Mouse (Mus musculus) lung, postnatal 36 days (tissue): ENCODE data around the gene Gm5901.

Experiments
- DNase-seq: peaks from one replicate; pipeline ENCODE4 v3.0.0; 2022; ENCODE audit warnings: mixed read lengths

The Gm5901 gene

GRCm38 (mm10) chr7:105406322-105406721 is 31.5 kb downstream of the Gm5901 start:
- no peak for DNase-seq

- peak; percentile 88 for DNase-seq
These were observed 37.2 kb downstream of the Gm5901 start for GRCm38 (mm10) chr7:105411874-105412632.

DNA sequence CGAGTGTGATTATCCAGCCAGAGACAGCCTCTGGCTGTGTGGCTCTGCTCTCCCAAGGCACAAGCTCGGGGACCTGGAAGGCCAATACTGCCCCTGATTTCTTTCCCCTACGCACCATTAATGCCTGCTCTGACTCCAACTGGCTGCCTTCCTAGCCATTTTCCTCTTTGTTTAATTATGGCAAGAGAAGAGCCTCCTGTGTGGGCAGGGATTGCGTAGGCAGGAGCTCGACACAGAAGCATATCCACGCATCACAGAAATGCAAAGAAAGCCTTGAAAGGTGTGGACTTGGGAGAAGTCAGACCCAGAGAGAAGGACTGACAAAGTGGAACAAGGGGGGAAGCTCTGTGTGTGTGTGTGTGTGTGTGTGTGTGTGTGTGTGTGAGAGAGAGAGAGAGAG is 39.5 kb downstream of the Gm5901 start:
- no peak for DNase-seq

DNA sequence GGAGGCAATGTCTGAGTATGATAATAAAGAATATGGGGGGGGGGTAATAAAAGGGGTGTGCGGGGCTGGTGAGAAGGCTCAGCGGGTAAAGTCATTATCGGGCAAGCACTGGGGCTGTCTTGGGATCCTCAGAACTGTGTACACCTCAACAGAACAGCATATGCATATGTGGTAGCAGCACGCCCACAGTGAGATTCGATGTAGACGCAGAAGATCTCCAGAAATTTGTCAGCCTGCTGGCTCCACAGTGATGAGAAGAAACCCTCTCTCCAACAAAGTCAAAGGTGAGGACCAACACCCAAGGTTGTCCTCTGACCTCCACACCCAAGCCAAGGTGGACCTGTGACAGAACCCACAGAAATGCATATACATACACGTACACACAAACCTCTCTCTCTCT is 41.7 kb downstream of the Gm5901 start:
- DNase-seq, result no peak

- DNase-seq, result no peak
These were observed 43.3 kb downstream of the Gm5901 start for GRCm38 (mm10) chr7:105418106-105418505.

- no peak for DNase-seq
These were observed 46.1 kb downstream of the Gm5901 start for GRCm38 (mm10) chr7:105420903-105421302.

GRCm38 (mm10) chr7:105424368-105424767 is 49.5 kb downstream of the Gm5901 start:
- no peak for DNase-seq

GRCm38 (mm10) chr7:105425424-105426043 is 50.7 kb downstream of the Gm5901 start, which contains the start of gene Cckbr:
Cckbr (plus strand) TSS chr7:105425731.
- no peak for DNase-seq

GRCm38 (mm10) chr7:105426051-105426450 is 51.2 kb downstream of the Gm5901 start:
- no peak for DNase-seq
